Mouse (Mus musculus) kidney, postnatal 36 days (tissue): ENCODE measurements around the gene Gm29094.
A peak's percentile ranks its signal among the peaks of the same experiment; 100 is the strongest.
"Not testable (repeated sequence)": the region's sequence is repeated elsewhere in the genome, so short reads cannot be mapped to it uniquely, and the experiment has no call there.

Experiments
- DNase-seq, 2 experiments: peaks; one replicate each; pipeline ENCODE4 v3.0.0; 2021 to 2022; ENCODE audit warnings: mixed read lengths in 2 of 2

Gene Gm29094

GRCm38 (mm10) chr9:89198969-89199416 lies at the start of gene Gm29094, which contains the start of gene Bcl2a1b:
Gm29094 (plus strand) TSS chr9:89199379.
Bcl2a1b (plus strand) TSS chr9:89199209.
- DNase-seq: not testable (repeated sequence)

GRCm38 (mm10) chr9:89172539-89172938 lies 26.6 kb upstream of the Gm29094 start:
- DNase-seq: not testable (repeated sequence)

GRCm38 (mm10) chr9:89178833-89179232 lies 20.3 kb upstream of the Gm29094 start:
- DNase-seq: peak; percentile 70 to 87

GRCm38 (mm10) chr9:89179469-89179868 lies 19.7 kb upstream of the Gm29094 start:
- DNase-seq: not testable (repeated sequence)

- DNase-seq: not testable (repeated sequence)
These were observed 12.2 kb upstream of the Gm29094 start for GRCm38 (mm10) chr9:89187006-89187405.

- DNase-seq: not testable (repeated sequence)
These were observed 3.7 kb upstream of the Gm29094 start for GRCm38 (mm10) chr9:89195483-89195882.

GRCm38 (mm10) chr9:89197509-89197908 lies 1.7 kb upstream of the Gm29094 start:
- not testable (repeated sequence) for DNase-seq

GRCm38 (mm10) chr9:89198349-89198748 lies 830 bp upstream of the Gm29094 start:
- DNase-seq: not testable (repeated sequence)

- DNase-seq: not testable (repeated sequence)
These were observed 3.1 kb downstream of the Gm29094 start for GRCm38 (mm10) chr9:89202256-89202655.

GRCm38 (mm10) chr9:89208939-89209338 lies 9.8 kb downstream of the Gm29094 start:
- not testable (repeated sequence) for DNase-seq

GRCm38 (mm10) chr9:89210353-89211064 lies 11.3 kb downstream of the Gm29094 start, which contains the start of gene Mthfs:
Mthfs (plus strand) TSS chr9:89210676.
- not testable (repeated sequence) for DNase-seq

- DNase-seq: peak; percentile 81 to 82
These were observed 12.1 kb downstream of the Gm29094 start for GRCm38 (mm10) chr9:89211065-89211858.

GRCm38 (mm10) chr9:89212428-89212827 lies 13.2 kb downstream of the Gm29094 start:
- peak; percentile 41 to 52 for DNase-seq

GRCm38 (mm10) chr9:89218174-89218573 lies 19.0 kb downstream of the Gm29094 start:
- peak; percentile 22 to 24 for DNase-seq

- DNase-seq: not testable (repeated sequence)
These were observed 20.5 kb downstream of the Gm29094 start for GRCm38 (mm10) chr9:89219668-89220067.

GRCm38 (mm10) chr9:89220704-89221287 lies 21.6 kb downstream of the Gm29094 start:
- DNase-seq: not testable (repeated sequence)

GRCm38 (mm10) chr9:89226071-89226470 lies 26.9 kb downstream of the Gm29094 start:
- peak in 1 of 2 experiments; percentile 37 for DNase-seq

GRCm38 (mm10) chr9:89228122-89228521 lies 28.9 kb downstream of the Gm29094 start:
- DNase-seq: no peak

- DNase-seq: peak; percentile 25 to 66
These were observed 31.8 kb downstream of the Gm29094 start for GRCm38 (mm10) chr9:89230897-89231497.

- DNase-seq: not testable (repeated sequence)
These were observed 38.0 kb downstream of the Gm29094 start for GRCm38 (mm10) chr9:89237131-89237530.

GRCm38 (mm10) chr9:89238976-89239505 lies 39.9 kb downstream of the Gm29094 start:
- DNase-seq: not testable (repeated sequence)

- not testable (repeated sequence) for DNase-seq
These were observed 41.4 kb downstream of the Gm29094 start for GRCm38 (mm10) chr9:89240516-89241019.
